Mouse (Mus musculus) lung, postnatal 4 days (tissue): ENCODE data around the gene Pdia4.
A peak's percentile ranks its signal among the peaks of the same experiment; 100 is the strongest.
"Not testable (repeated sequence)": the region's sequence is repeated elsewhere in the genome, so short reads cannot be mapped to it uniquely, and the experiment has no call there.

Experiments used
- DNase-seq, 2 experiments: peaks; one replicate each; pipeline ENCODE4 v3.0.0; 2021

The Pdia4 gene

GRCm38 (mm10) chr6:47810181-47810580 lies 3.0 kb downstream of the Pdia4 start:
- DNase-seq: no peak

DNA sequence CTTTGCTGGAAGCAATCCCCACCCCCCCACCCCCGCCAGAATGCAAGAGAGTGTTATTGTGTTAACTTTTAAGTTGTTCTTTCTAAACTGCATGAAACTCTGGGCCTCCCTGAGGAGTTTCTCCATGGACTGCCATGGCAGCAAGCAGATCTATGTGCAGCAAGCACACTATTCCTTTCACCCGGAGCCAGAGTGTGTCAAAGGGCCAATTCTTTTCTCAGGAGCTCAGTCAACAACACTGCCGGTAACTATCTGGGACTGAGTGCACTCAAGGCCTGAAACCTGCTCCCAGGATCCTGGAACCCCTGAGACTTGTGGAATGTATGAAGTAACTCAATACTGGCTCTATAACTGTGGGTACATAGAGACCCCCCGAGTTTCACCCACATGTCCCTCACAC lies 4.2 kb downstream of the Pdia4 start:
- no peak for DNase-seq

GRCm38 (mm10) chr6:47808545-47808944 lies 4.7 kb downstream of the Pdia4 start:
- DNase-seq: no peak

- DNase-seq: no peak
Observed at GRCm38 (mm10) chr6:47807419-47807818, 5.8 kb downstream of the Pdia4 start.

- DNase-seq: no peak
Observed at GRCm38 (mm10) chr6:47805520-47805919, 7.7 kb downstream of the Pdia4 start.

- DNase-seq: peak in 1 of 2 experiments; percentile 71
Observed at GRCm38 (mm10) chr6:47799079-47799478, 14.2 kb downstream of the Pdia4 start.

- DNase-seq: peak; percentile 46 to 56
Observed at GRCm38 (mm10) chr6:47794106-47794830, 19.0 kb downstream of the Pdia4 start.

DNA sequence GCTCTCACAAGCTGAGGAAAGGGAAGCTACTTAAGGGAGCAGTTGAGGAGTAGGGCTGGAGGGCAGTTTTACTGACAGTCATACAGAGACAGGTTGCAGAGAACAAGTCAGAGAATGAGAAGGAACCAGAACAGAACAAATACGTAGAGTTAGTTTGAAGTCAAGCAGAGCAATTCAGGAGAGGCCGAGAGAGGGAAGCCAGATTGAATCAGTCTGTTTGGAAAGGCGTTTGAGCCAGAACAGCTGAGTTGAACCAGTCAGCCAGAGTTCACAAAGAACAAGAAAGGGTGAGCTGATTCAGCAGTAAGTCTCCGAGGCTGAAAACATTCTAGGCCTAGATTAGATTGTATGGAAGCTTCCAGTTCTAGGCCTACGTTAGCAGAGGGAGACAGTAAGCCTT lies 19.9 kb downstream of the Pdia4 start:
- DNase-seq: no peak

DNA sequence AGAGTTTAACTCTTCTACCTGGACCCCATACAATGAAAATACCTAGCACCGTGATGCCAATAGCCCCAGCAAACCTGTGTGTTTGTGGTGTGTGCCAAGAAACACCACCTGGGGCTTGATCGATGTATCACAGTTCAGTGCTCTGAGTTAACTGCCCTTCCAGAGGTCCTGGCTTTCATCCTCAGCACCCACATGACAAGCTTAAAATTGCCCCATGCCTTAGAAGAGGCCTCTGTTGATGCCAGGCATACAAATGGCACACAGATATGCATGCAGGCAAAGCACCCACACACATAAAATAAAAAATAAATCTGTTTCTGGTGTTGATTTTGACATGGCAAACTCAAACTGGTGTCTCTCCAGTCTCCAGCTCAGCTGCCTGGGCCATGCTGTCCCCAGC lies 20.7 kb downstream of the Pdia4 start:
- no peak for DNase-seq

DNA sequence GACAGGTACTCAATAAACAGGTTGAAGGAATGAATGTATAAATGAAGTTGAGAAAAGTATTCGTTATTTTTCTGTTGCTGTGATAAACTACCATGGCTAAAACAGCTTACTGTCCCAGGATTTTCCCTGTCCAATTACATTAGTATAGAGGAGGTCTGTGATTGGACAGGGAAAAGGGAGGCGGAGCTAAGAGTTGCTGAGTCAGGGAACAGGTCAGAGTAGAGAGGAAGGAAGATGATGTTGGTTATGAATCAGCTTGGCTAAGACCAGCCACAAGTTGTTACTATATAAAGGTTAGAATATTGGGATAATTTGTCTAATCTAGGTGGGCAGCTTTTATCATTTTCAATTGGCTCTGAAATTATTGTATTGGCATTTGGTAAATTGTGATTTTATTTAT lies 22.5 kb downstream of the Pdia4 start:
- peak in 1 of 2 experiments; percentile 55 for DNase-seq

GRCm38 (mm10) chr6:47788821-47789220 lies 24.4 kb downstream of the Pdia4 start:
- DNase-seq: no peak

- peak; percentile 85 to 89 for DNase-seq
Observed at GRCm38 (mm10) chr6:47787941-47788736, 25.1 kb downstream of the Pdia4 start.

DNA sequence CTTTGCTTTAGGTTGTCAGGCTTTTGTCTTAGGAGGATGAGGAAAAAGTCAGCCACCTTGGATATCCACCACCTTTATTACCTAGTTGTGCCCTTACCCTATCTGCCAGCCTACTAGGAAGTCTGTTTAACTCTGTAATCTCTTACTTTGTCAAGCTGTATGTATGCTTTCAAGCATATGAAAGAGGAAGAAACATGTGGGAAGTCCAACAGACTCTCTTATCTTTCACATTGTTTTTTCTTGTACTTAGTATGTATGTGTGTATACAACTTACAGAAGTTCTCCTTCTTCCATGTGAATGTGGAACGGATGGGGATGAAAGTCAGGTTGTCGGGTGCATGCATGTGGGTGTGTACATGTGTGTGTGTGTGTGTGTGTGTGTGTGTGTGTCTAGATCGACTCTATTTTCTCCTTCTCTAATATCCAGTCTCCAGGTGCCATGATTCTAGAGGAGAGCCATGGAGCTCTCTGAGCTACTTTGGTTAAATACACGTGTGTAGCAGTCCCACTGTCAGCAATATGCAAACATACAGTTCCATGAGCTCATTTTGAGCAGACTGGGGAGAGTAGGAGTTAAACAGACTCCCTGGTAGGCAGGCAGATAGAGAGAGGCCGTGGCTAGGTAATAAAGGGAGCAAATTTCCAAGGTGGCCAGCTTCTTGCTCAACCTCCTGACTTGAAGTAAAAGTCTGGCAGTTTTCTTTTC lies 28.4 kb downstream of the Pdia4 start:
- DNase-seq: no peak

DNA sequence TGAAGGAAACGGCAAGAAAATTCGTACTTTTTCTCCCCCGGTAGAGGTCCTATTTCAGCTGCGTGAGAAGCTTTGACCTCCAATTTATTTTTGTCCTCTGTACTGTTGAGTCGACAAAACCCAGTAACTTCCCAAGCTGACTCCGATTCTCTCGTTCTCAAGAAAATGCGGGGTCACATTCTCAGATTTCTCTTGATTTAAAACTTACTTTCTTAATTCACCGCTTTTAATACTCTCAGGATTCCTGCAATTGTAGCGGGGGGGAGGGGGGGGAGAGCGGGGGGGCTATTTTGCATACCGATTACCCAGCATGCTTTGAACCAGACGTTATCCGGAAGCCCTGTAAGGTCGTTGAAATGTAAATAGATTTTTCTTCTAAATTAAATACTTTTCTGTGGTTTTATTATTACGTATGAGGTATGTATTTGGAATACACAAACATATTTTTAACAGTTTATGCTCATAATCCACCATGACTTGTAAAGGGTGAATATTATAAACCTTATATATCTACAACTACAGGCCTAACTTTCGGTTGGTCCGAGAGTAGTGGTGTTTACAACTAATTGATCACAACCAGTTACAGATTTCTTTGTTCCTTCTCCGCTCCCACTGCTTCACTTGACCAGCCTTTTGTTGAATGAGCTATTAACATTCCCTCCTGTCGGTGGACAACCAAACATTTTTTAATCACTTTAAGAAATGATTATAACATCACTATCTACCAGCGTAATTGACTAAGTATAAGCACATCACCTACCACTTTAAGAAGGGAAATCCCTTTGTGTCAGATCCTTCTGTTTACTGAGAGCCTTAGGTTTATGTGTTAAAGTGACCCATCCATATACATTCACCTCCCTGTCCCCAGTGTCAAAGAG lies 31.9 kb downstream of the Pdia4 start:
- DNase-seq: peak in 1 of 2 experiments; percentile 47

- DNase-seq: no peak
Observed at GRCm38 (mm10) chr6:47780576-47781013, 32.6 kb downstream of the Pdia4 start.

DNA sequence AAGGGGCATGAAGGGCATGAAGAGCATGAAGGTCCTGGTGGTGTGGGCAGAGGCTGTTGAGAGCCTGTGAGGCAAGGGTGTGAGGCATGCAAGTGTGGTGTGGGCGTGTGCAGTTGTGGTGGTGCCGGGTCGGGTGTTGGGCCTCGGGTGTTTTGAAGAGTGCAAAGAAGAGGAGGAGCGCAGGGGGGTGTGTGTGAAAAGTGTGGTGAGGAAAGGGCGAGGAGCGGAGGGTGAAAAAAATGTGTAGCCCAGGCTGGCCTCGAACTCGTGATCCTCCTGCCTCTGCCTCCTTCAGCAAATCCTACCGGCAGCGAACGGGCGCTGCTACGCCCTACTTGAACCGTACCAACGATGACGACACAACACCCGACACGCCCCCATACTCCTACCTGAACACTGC lies 41.5 kb downstream of the Pdia4 start:
- not testable (repeated sequence) for DNase-seq

DNA sequence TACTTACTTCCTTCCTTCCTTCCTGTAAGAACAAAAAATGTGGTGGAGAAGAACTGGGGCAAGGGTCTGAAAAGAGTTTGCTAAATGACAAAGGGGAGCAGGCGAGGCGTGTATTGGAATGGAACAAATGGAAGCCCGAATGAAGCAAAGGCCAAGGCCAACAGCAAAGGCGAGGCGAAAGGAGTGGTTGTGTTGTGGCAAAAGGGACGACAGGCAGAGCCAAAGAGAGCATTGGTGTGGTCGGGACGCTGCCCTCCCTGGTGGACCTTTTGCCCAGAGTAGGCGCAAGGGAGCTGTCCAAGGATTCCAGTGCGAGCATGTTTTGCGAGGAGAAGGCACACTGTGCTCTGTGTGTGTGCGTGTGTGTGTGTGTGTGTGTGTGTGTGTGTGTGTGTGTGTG lies 42.1 kb downstream of the Pdia4 start:
- not testable (repeated sequence) for DNase-seq

DNA sequence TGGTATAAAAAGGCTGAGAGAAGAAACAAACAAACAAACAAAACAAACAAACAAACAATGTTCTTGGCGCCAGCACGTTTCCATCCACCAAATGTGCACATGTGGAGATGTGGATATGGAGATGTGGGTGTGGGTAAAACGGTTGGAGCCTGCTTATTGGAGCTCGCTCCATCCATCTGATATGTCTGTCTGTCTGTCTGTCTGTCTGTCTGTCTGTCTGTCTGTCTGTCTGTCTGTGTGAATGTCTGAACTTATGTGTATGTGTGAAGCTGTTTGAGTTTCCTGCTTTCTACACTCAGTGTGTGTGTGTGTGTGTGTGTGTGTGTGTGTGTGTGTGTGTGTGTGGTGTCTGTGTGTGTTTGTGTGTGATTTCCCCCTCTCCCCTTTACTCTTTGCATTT lies 43.4 kb downstream of the Pdia4 start:
- not testable (repeated sequence) for DNase-seq

DNA sequence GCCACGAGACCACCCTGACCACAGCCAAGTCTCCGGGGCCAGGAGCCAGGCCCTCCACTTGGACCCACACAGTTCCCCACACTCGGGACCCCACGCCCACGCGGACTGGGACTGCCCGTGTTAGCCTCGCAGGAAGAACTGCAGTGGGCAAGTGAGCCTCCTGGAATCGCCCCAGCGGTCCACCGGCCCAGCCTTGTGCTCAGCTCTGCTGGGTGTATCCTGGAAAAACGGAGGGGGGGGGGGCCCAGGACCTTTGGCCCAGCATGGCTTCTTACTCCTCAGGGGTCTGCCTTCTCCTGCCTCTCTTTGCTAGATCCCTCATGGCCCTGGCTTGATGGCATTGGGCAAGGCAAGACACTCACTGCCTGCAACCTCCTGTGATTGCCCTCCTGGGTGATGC lies 44.7 kb downstream of the Pdia4 start:
- not testable (repeated sequence) for DNase-seq

GRCm38 (mm10) chr6:47767355-47767754 lies 45.9 kb downstream of the Pdia4 start:
- not testable (repeated sequence) for DNase-seq

GRCm38 (mm10) chr6:47762686-47763085 lies 50.5 kb downstream of the Pdia4 start:
- DNase-seq: not testable (repeated sequence)

- DNase-seq: not testable (repeated sequence)
Observed at GRCm38 (mm10) chr6:47759406-47759805, 53.8 kb downstream of the Pdia4 start.
